Mouse (Mus musculus) left cerebral cortex, adult 11 months (tissue): ENCODE data around the gene Rhbdf1.
A peak's percentile ranks its signal among the peaks of the same experiment; 100 is the strongest.

ENCODE experiments used
- DNase-seq: peaks from one replicate; pipeline ENCODE4 v3.0.0; 2022; ENCODE audit warnings: low spot score

The Rhbdf1 gene

GRCm38 (mm10) chr11:32189434-32189833 is 32.7 kb downstream of the Rhbdf1 start:
- no peak for DNase-seq

- no peak for DNase-seq
Observed at GRCm38 (mm10) chr11:32188881-32189280, 33.2 kb downstream of the Rhbdf1 start.

- no peak for DNase-seq
Observed at GRCm38 (mm10) chr11:32187256-32187655, 34.8 kb downstream of the Rhbdf1 start.

DNA sequence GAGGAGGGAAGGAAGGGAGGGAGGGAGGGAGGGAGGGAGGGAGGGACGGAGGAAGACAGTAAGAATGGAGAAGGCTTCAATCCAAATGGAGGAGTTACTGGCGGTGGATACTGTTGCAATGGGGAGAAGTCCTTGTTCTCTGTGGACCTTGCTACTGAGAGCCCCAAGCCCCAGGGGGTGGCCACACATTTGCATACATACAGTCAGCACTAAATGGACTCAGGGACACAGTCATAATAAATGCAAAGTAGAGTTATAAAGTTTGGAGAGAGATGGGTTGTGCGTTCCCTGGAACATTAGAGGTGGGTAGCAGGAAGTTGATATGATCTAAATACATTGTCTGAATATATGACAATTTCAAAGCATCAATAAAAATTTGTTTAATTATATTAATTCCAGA is 36.1 kb downstream of the Rhbdf1 start:
- no peak for DNase-seq

GRCm38 (mm10) chr11:32184469-32184868 is 37.6 kb downstream of the Rhbdf1 start:
- no peak for DNase-seq

DNA sequence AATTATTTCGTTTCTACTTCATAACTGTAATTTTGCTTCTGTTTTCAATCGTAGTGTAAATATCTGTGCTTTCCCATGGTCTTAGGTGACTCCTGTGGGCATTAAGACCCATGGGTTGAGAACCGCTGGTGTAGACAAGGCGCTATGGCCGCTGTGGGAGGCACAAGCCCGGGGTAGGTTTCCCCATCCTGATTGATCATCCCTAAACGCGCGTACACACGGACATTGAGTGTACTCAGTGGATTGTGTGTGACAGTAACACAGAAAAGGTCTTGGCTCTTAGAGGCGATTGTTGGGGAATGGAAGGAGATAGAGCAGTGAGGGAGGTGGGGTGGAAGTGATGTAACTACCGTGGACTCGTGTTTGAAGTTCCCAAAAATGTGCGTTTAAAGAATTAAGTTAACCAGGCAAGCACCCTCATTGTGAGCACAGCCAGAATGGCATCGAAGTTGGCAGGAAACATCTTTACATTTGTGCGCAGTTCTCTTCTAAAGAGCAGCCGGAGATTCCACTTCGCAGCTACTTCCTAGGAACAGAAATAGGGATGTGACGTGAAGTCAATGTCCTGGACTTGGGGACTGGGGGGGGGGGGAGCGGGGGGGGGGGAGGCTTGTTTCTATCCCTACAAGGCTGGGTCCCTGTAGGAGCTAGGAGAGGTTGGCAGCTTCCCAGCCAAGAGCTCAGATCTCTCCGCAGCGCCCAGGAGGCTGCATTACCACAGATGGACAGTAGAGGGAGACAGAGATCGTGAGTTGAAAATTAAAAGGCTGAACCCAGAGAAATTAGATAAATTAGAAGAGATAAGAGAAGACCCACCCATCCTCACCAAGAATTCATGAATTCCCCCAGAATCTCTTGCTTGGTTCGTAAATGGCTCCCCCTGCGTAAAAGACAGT is 39.9 kb downstream of the Rhbdf1 start:
- DNase-seq = peak; percentile 79

DNA sequence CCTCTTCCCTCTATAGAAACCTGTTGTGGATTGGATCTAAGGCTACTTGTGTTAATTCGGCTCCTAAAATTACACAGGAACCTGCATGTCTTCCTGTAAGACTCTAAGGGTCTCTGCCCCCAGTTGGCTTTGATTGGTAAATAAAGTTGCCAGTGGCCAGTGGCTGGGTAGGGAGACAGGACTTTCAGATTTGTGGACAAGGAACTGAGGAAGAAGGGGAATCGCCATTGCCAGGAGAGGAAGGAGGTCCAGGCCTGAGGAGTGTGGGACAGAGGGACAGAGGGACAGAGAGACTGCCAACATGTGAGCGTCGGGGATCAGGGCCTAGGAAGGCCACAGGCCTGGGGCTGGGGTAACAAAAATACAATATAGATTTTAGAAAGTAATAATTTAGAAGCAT is 40.9 kb downstream of the Rhbdf1 start:
- DNase-seq = no peak

- DNase-seq = no peak
Observed at GRCm38 (mm10) chr11:32178506-32178905, 43.6 kb downstream of the Rhbdf1 start.

- DNase-seq = no peak
Observed at GRCm38 (mm10) chr11:32166683-32167082, 55.4 kb downstream of the Rhbdf1 start.

DNA sequence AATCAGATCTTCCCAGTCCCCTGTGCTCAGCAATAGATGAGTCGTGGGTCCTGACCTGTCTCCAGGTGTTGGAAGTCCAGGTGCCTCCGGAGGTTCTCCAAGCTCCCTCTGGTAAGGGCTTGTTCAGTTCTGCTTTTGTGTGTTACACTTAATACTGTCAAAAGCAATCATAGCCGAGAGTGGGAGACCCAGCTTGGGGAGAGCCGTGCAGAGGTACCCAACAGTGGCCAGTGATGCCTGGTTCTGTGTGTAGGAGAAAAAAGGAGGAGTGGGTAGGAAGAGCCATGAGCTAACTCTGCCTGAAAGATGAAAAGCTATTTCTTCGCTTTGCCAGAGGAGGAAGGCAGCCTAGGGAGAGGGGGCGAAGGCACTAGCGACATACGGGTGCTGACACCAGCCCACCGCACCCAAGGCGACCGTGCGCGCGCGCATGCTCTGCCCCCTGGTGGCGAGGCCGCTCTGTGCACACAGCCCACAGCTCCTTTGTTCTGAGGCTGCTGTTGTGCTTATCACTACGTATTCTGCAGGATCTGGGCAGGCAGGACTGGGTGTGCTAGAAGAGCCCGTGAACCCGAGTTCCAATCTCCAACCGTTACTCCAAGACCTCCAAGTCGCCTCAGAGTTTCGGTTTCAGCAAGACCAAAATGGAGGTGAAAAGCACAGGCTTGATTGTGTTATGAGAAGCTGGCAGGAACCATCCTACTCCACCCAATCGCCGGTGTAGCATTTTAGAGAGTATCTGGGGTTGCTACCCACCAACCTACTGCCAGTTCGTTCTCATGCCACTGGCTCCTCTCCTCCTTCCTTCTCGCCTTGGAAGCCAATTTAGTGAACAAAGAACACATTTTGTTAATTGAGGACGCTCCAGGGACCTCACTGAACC is 59.9 kb downstream of the Rhbdf1 start:
- peak; percentile 77 for DNase-seq

DNA sequence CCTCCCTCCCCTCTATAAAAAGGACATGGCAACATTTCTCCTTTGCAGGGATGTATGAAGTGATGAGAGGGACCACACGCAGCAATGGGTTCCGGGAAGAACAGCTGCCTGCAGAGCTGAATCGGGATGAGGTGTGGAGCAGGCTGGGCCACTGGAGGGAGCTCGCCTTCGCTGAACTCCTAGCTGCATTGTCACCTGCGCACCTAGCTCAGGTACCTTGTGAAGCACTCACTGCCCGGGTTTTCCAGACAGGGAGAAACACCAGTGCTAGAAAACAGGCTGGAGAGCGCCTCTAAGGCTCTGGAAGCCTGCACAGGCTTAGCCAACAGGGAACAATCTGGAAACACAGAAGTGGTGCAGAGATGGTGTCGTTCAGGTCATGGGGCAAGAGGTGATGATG is 60.6 kb downstream of the Rhbdf1 start:
- no peak for DNase-seq

GRCm38 (mm10) chr11:32160341-32160740 is 61.8 kb downstream of the Rhbdf1 start:
- no peak for DNase-seq
